Mouse (Mus musculus): ENCODE data around the gene Agr2.
A peak's percentile ranks its signal among the peaks of the same experiment; 100 is the strongest.

Agr2 gene

GRCm38 (mm10) chr12:35992711-35993110 lies at the start of gene Agr2:
Agr2 (plus strand) TSS chr12:35992907.
- DNase-seq (ENCODE audit: extremely low spot score, low read depth, low spot score) = no peak

- no peak for DNase-seq (ENCODE audit: extremely low spot score, low read depth, low spot score)
Observed at GRCm38 (mm10) chr12:35951757-35952156, 41.0 kb upstream of the Agr2 start.

- DNase-seq (ENCODE audit: extremely low spot score, low read depth, low spot score) = no peak
Observed at GRCm38 (mm10) chr12:35957235-35957634, 35.5 kb upstream of the Agr2 start.

GRCm38 (mm10) chr12:35966098-35966767 lies 26.5 kb upstream of the Agr2 start:
- no peak for DNase-seq (ENCODE audit: extremely low spot score, low read depth, low spot score)

- DNase-seq (ENCODE audit: extremely low spot score, low read depth, low spot score) = no peak
Observed at GRCm38 (mm10) chr12:35966768-35967141, 26.0 kb upstream of the Agr2 start.

GRCm38 (mm10) chr12:35975898-35976297 lies 16.8 kb upstream of the Agr2 start:
- no peak for DNase-seq (ENCODE audit: extremely low spot score, low read depth, low spot score)

- DNase-seq (ENCODE audit: extremely low spot score, low read depth, low spot score) = no peak
Observed at GRCm38 (mm10) chr12:35977633-35978246, 15.0 kb upstream of the Agr2 start.

GRCm38 (mm10) chr12:35979625-35980024 lies 13.1 kb upstream of the Agr2 start:
- no peak for DNase-seq (ENCODE audit: extremely low spot score, low read depth, low spot score)

GRCm38 (mm10) chr12:35981732-35982360 lies 10.9 kb upstream of the Agr2 start:
- no peak for DNase-seq (ENCODE audit: extremely low spot score, low read depth, low spot score)

GRCm38 (mm10) chr12:35983472-35983871 lies 9.2 kb upstream of the Agr2 start:
- no peak for DNase-seq (ENCODE audit: extremely low spot score, low read depth, low spot score)

- no peak for DNase-seq (ENCODE audit: extremely low spot score, low read depth, low spot score)
Observed at GRCm38 (mm10) chr12:35984743-35985142, 8.0 kb upstream of the Agr2 start.

GRCm38 (mm10) chr12:35993583-35993982 lies 876 bp downstream of the Agr2 start:
- DNase-seq (ENCODE audit: extremely low spot score, low read depth, low spot score) = no peak

GRCm38 (mm10) chr12:35994098-35994497 lies 1.4 kb downstream of the Agr2 start:
- DNase-seq (ENCODE audit: extremely low spot score, low read depth, low spot score) = no peak

- DNase-seq (ENCODE audit: extremely low spot score, low read depth, low spot score) = peak; percentile 39
Observed at GRCm38 (mm10) chr12:35995799-35996198, 3.1 kb downstream of the Agr2 start.

- no peak for DNase-seq (ENCODE audit: extremely low spot score, low read depth, low spot score)
Observed at GRCm38 (mm10) chr12:36004714-36005113, 12.0 kb downstream of the Agr2 start.

GRCm38 (mm10) chr12:36007581-36007980 lies 14.9 kb downstream of the Agr2 start:
- DNase-seq (ENCODE audit: extremely low spot score, low read depth, low spot score) = no peak

- no peak for DNase-seq (ENCODE audit: extremely low spot score, low read depth, low spot score)
Observed at GRCm38 (mm10) chr12:36008364-36009047, 15.8 kb downstream of the Agr2 start.

GRCm38 (mm10) chr12:36013216-36013910 lies 20.7 kb downstream of the Agr2 start:
- no peak for DNase-seq (ENCODE audit: extremely low spot score, low read depth, low spot score)

- no peak for DNase-seq (ENCODE audit: extremely low spot score, low read depth, low spot score)
Observed at GRCm38 (mm10) chr12:36017791-36018190, 25.1 kb downstream of the Agr2 start.

GRCm38 (mm10) chr12:36019572-36019971 lies 26.9 kb downstream of the Agr2 start:
- no peak for DNase-seq (ENCODE audit: extremely low spot score, low read depth, low spot score)

- DNase-seq (ENCODE audit: extremely low spot score, low read depth, low spot score) = no peak
Observed at GRCm38 (mm10) chr12:36020081-36020480, 27.4 kb downstream of the Agr2 start.

Measured in hindlimb bud, embryonic 11.5 days (tissue).